Mouse (Mus musculus) heart, postnatal 0 days (tissue): Measurements from ENCODE around the gene Glp1r.

ENCODE experiments used
- CTCF ChIP-seq: IDR thresholded peaks from 2 replicates; pipeline ENCODE4 v1.5.1; 2016; ENCODE audit warnings: antibody characterized with exemption, control low read depth, low read depth
- EP300 ChIP-seq: IDR thresholded peaks from 2 replicates; pipeline ENCODE4 v1.6.1; 2016; ENCODE audit warnings: antibody characterized with exemption, low read depth

GRCm38 (mm10) chr17:30923566-30923965, 21.9 kb downstream of the Glp1r start:
- TF ChIP-seq CTCF: peak; percentile 16; the same call in 1 of the 2 replicates
- TF ChIP-seq EP300: no peak
